Mouse (Mus musculus) hematopoietic stem cell, adult 5-6 weeks (primary cell): Measurements from ENCODE around the gene Usp24. TPM values are rescaled to one million over a fixed set of nuclear protein-coding genes. Genes with fewer than 3 reads are reported as not detected.

ENCODE experiments used
- ATAC-seq, 2 experiments: fragments of 125-278 bp in 1 of 2; replicated peaks in 1 of 2; 2 replicates each; pipeline ENCODE4 v1.8.0; 2016 to 2017; ENCODE audit warnings: inconsistent platforms in 2 of 2, mild to moderate bottlenecking in 2 of 2, moderate number of reproducible peaks in 2 of 2, low read depth in 1 of 2, moderate TSS enrichment in 1 of 2; ENCODE audit not compliant: low FRiP score in 2 of 2, poor library complexity in 2 of 2, severe bottlenecking in 2 of 2, insufficient read depth in 1 of 2, low TSS enrichment in 1 of 2
- total RNA-seq: library from RNA; stranded (forward); fragments of 172-1452, 232-1000 nt; gene quantifications from 2 replicates; pipeline ENCODE4 v1.2.3, GENCODE M21; 2017

Gene Usp24
- total RNA-seq = 43.7 and 44.5 TPM in 2 replicates

DNA sequence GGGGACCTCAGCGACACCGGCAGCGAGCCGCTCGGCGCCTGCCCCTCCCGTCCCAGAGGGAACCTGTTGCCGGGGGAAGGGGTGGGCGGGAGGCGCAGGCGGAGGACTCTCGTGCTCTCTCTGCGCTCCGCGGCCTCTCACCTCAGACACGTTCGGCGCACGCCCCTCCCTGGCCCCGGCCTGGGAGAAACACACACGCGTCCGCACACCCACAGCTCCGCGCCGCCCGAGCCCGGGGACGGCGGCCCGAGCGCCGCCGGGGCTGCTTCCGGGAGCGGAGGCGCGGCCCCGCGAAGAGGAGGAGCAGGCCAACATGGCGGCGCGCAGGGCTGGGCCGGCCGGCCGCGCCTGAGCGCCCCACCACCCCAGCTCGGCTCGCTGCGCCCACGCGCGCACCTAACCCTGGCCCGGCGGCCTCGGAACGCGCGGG is at the start of gene Usp24:
TSS of gene Usp24 (plus strand) at position 293 of the 430 bp plus-strand sequence.
- ATAC-seq = peak; percentile 44 to 70

DNA sequence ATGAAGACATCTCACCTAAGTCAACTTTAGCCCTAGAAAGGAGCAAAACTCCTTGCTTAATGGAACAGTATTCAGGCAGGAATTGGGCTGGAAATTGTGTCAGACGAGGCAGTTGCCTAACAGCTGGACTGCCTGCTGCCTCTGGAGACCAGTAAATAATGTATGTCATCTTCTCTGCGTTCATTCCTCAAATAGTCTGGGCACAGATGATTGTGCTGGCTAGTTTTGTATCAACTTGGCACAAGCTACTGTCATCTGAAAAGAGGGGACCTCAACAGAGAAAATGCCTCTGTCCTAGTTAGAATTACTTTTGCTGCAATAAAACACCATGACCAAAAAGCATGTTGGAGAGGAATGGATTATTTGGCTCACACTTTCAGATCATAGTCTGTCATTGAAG is 39.1 kb upstream of the Usp24 start:
- no peak; a peak in 1 of 4 replicates for ATAC-seq

DNA sequence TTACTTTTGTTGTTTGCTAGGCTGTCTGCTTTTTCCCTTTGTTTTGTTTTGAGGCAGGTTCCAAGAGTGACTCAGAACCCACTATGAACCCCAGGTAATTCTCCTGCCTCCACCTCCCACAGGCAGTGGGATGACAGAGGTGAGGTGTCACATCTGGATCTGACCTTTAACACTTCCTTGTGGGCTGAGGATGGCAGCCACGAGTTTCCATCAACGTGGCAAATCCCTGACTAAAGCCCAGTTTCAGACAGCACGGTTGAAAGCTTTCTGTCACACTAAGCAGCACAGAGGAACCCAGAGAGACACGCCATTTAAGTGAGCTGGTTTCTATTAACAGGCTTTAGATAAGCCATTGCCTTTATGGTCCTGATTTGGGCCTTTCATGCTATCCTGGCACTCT is 36.8 kb upstream of the Usp24 start:
- ATAC-seq = no peak

DNA sequence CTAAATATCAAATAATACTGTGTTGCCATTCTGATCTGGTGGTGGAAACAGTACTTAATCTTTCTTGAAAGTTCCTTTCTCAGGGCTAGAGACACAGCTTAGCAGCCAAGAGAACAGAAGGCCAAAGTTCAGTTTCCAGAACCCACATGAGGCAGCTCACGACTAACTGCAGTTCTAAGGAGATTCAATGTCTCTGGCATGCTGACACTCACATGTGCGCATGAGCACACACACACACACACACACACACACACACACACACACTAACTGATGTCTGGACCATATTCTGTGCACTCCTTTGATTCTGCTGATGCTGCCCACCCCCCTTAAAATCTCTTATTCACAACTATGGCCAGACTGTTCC is 34.9 kb upstream of the Usp24 start:
- no peak for ATAC-seq

DNA sequence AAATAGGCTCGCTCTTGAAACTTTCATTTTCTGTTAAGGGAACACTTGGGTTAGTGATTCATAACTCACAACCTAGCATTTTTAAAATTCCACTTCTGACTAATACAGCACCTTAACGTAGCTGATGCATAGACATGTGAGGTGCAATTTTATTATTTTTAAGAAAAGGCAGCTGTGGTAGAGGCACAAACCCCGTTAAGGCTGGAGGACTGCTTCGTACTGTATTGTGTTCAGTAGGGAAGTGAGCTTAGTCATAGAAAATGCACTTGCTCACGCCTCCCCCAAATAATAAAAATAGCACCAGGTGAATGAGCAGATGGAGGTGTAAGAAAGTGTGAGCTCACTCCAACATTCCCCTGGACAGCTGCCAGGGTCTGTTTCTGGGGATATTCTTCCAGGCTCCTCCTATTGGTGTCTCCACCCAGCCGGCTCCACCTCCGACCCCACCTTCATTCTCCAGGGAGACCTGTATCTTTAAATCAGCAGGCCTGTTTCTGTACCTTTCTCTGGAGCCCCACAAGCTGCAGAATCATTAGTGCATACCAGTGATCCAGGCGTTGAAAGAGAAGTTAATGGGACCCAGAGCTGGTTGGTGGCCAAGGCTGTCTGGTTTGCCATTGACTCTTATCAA is 34.4 kb upstream of the Usp24 start:
- ATAC-seq = no peak

DNA sequence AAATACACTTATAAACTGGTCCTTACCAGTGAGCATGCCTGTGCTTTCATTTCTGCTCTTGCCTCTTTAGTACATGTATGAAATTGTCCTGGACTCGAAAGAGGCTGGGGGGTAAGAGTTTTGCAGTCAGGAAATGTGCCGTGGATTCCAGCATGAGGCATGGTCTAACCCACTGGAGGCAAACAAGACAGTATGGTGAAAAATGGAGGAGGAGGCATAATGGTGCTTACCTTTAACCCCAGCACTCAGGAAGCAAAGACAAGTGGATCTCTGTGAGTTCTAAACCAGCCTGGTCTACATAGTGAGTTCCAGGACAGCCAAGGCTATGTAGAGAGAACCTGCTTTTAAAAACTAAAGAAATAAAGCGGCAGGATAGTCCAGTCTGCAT is 33.9 kb upstream of the Usp24 start:
- no peak for ATAC-seq

DNA sequence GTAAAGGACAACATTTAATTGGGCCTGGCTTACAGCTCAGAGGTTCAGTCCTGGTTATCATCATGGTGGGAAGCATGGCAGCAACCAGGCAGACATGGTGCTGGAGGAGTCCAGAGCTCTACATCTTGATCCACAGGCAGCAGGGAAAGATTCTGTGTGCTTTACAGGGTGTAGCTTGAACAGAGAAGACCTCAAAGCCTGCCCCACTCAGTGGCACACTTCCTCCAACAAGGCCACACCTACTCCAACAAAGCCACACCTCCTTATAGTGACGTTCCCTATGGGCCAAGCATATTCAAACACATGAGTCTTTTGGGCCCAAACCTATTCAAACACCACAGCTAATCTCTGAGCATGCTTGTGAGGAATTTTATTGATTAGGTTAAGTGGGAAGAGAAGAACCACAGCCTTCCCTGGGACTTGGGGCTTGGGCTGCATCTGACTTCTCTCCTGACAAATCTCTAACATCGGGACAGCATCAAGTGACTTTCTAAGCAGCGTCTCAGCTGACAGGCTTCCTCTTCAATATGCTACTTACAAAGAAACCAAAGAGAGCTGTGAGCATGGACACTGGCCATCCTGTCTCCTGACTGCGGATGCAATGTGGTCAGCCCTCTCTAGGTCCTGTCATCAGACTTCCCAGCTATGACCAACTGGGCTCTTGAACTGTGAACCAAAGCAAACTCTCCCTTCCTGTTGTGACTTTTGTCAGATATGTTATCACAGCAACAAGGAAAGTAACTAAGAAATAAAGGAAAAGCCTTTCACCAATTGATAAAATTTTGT is 28.9 kb upstream of the Usp24 start:
- ATAC-seq = no peak

DNA sequence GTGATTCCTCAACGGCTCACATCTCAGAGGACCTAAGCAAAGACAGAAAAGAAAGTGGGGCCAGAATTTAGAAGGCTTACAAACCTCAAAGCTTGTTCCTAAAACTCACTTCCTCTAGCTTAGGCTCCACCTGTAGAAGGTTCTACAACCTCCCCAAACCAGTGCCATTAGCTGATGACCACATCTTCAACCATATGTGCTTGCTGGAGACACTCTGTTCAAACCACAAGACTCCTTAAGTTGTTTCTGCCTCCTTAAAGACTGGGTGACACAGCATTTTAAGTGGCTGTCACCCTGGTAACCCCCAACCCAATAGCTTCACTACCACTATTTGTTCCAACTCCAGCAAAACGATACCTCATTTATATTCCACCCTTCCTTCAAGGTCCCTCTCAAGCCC is 25.8 kb upstream of the Usp24 start:
- peak; percentile 69 to 86 for ATAC-seq

DNA sequence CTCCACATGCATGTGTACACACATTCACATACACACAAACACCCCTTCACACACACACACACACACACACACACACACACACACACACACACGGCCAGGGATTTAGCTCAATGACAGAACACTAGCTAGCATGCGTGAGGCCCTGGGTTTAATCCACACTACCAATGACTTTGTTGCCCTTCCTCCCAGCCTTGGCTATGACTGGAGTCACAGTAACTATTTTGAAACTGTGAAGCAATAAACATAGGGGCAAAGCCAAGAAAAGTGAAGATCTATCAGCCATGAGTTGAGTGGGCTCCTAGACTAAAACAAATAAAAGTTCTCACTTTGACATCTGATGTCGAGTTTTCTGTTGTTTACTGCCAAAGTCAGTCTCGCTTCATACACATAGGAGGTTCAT is 23.2 kb upstream of the Usp24 start:
- no peak for ATAC-seq

DNA sequence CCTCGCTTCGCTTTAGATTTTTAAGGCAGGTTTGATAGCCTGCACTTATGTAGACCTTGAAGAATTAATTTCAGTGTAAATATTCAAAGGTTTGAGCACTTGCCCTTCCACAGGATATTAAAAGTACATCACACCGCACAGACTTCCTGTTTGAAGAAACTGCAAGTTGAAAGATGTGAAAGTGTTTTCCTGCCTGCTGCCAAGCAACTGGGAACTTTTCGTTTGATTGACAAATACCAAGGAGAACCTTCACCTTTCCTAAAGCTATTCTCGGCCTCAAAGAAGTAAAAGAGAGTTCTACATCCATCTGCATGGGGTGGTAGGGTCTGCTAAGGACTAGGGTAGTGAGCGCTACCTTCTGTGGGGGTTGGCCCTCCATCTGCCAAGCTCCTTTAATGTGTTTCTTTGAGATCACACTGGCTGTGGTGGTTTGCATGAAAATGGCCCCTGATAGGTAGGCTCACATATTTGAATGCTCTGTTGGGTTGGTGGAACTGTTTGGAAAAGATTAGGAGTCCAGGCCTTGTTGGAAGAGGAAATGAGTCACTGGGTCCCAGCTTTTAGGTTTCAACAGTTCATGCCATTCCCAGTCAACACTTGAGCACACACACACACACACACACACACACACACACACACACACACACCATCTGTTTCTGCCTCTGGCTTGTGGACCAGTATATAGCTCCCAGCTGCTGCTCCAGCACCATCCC is 22.5 kb upstream of the Usp24 start:
- peak; percentile 42 to 49 for ATAC-seq

DNA sequence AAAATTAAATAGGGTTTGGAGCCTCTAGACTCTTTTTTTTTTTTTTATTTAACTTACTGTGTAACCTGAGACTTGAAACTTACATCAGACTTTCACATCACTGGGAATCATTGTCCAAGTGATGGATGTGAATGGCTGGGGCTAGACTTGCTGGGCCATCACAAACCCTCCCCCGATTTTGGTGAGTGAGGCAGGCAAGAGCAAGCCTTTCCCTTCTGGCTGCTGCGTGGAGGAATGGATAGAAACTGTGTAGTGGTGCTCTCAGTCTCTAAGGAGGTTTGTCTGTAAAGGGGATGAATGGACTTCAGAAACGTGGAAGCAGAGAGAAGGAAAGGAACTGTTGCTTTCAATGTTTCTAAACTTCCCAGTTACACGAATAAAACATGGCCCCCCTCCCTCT is 20.3 kb upstream of the Usp24 start:
- ATAC-seq = no peak

DNA sequence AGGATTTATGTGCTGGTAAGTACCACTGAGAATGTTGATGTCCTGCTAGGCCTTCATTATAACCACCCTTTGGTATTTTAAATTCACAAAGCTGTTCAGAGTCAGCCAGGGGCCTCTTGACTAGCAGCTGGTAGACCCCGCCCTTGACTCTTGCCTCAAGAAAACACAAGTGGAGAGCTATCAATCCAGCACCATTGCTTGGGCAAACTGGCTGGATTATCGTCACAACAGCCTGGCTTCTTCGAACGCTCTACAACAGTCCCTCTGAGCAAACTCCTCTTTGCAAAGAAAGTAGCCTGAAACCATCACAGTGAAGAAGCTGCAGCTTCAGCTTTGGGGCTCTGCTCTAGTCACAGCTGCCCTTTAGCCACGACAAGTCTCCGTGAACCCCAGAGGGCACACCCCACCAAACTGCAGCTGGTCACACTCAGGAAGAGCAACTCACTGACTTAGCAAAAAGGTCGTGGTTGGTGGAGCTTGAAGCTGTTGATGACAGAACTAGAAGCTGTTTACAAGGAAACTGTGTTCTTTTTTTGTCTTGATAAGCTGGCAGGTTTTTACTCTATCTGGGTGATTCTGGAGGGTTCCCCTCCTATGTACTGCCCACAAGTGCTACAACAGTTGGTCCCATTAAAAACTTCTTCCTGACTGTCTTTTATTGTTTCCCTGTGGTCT is 19.5 kb upstream of the Usp24 start:
- peak; percentile 53 to 54; a peak in 3 of 4 replicates for ATAC-seq

DNA sequence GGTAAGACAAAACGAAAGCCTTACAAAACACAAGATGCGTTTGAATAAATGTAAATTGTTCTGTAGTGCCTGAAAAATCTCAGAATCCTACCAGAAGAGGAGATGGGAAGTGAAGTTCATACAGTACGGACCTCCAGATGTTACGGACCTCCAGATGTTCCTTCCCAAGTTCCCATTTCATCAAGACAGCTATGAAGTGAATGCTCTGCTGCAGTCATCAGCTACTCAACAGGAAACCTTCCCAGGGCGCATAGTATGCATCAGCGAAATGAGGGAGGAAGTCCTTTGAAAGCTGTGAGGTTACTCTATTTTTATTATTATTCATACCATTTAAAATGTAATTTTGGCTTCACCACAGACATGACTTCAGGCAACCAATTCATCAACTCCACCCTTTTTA is 14.7 kb upstream of the Usp24 start:
- peak in 1 of 2 experiments; percentile 45; a peak in 1 of 4 replicates for ATAC-seq

DNA sequence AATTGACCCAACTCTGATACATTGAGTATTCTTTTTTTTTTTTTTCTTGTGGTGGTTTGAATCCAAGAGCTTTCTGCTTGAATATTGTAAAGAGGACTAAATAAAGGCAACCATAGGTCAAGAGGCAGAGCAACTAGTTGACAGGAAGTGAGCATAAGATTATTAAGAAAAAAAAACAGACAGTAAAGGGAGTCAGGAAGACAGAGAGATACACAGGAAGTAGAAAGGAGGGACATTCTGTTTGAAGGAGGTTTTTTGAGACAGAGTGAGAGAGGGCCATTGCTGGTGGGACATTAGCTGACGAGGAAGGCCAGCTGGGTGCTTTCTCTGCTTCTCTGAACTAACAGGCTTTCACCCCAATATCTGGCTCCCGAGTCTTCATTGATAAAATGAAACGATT is 7.9 kb upstream of the Usp24 start:
- no peak for ATAC-seq

DNA sequence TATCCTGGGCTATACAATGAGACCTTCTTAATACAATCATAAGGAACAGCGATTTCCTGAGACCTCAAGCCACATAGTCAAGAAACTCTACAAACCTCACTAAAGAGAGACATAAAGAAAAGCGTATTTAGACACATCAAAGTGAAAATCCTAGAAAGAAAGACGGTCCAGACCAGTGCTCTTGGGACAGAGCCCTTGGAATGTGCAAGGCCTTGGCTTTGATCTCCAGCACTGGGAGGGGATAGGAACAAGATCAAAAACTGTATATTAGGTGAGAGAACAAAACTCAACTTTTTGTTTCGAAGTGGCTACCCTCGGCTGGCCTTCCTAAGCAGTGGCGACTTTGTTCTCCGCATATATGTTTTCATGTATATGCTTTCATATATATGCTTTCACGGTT is 3.4 kb upstream of the Usp24 start:
- no peak for ATAC-seq

DNA sequence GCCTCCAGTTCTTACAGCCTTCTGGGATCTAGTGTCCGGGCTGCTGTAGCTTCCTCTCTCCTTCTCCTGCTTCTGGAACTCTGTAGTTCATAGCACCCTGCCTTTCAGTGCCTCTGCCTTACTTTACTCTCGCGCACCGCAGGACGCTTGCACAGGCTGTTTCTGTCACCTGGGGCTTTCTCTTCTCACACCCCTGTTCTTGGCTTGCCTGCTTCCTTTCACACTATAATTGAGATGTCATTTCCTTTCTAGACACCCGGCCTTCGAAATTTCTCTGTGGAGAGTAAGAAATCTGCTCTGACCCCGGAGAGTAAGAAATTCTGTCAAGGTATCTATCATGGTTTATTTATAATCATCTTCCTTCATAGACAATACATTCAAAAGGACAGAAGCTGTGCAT is 2.9 kb upstream of the Usp24 start:
- ATAC-seq = no peak

DNA sequence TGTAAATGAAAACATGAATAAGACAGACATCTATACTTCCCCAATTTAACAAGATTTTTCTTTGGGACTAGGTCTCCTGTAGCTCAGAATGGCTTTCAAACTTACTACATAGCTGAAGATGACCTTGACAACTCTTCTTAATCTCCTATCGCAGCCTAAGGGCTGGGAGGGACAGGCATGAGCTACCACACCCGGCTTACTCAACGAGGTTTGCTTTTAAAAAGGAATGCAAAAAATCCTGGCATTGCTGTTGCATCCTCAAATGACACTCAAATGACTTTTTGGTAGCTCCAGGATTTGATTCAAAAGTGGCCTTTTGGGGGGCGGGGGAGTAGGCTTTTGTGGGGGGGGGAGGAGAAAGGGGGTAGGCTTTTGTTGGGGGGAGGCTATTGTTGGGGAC is 2.1 kb upstream of the Usp24 start:
- ATAC-seq = no peak

DNA sequence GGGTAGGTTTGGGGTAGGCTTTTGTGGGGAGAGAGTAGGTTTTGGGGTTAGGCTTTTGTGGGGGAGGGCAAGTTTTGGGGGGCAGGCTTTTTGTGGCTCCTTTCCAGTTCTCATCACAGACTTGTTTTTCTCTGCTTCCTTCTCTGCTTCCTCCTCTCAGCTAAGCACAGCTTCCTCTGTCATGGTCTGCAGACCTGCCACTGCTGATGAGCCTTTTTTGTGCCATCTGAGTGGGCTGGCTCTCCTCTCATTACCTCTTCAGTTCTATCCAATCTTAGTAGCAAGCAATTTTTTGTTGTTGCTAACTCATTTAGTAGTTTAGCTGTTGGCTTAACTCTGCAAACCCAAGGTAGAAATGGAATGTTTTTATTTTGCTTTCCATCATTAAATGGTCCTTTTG is 1.7 kb upstream of the Usp24 start:
- ATAC-seq = no peak
